Mouse (Mus musculus) limb, embryonic 13.5 days (tissue): ENCODE measurements around the gene Fyttd1. TPM values are rescaled to one million over a fixed set of nuclear protein-coding genes. Genes with fewer than 3 reads are reported as not detected.
"Not testable (repeated sequence)": the region's sequence is repeated elsewhere in the genome, so short reads cannot be mapped to it uniquely, and the experiment has no call there.

Source experiments
- ATAC-seq: fragments of 200-750 bp; cut with Nextera tagmentation; 2 replicates; pipeline ENCODE4 v1.8.0; 2017; ENCODE audit warnings: low read depth, moderate number of reproducible peaks, moderate TSS enrichment; ENCODE audit not compliant: low FRiP score
- H3K27ac ChIP-seq: fragments of 300-500 bp; sonication (generic); 2 replicates; pipeline ENCODE4 v1.5.1; 2015; ENCODE audit warnings: inconsistent platforms, mild to moderate bottlenecking, moderate library complexity
- H3K27me3 ChIP-seq: fragments of 300-500 bp; sonication (generic); 2 replicates; pipeline ENCODE4 v1.6.1; 2015; ENCODE audit warnings: mild to moderate bottlenecking, inconsistent platforms
- H3K36me3 ChIP-seq: fragments of 300-500 bp; sonication (generic); 2 replicates; pipeline ENCODE4 v1.6.1; 2015; ENCODE audit warnings: inconsistent platforms, mild to moderate bottlenecking, moderate library complexity
- H3K4me1 ChIP-seq: fragments of 300-500 bp; sonication (generic); 2 replicates; pipeline ENCODE4 v1.6.1; 2015; ENCODE audit warnings: inconsistent platforms
- H3K4me2 ChIP-seq: fragments of 300-500 bp; sonication (generic); replicated peaks from 2 replicates; pipeline ENCODE4 v1.6.1; 2015; ENCODE audit warnings: inconsistent platforms, mild to moderate bottlenecking, moderate library complexity
- H3K4me3 ChIP-seq: fragments of 300-500 bp; sonication (generic); 2 replicates; pipeline ENCODE4 v1.5.1; 2015; ENCODE audit warnings: moderate library complexity, mild to moderate bottlenecking, inconsistent platforms
- H3K9ac ChIP-seq: fragments of 300-500 bp; sonication (generic); 2 replicates; pipeline ENCODE4 v1.6.1; 2015; ENCODE audit warnings: mild to moderate bottlenecking, inconsistent platforms
- H3K9me3 ChIP-seq: fragments of 300-500 bp; sonication (generic); 2 replicates; pipeline ENCODE4 v1.6.1; 2016; ENCODE audit warnings: inconsistent platforms
- WGBS: fragments of 180-500 bp; shearing (Covaris S2); methylation state at CpG from one replicate; pipeline ENCODE4 v1.1.7; 2015; 5-methylcytosine and 5-hydroxymethylcytosine counted together
- polyA plus RNA-seq: library from polyadenylated mRNA; unstranded; fragments of >200 nt; fragmentation: Nextera tagmentation; extraction: Ambion mirVana; gene quantifications from 2 replicates; pipeline ENCODE4 v1.2.1, GENCODE M21; 2015

The Fyttd1 gene
- polyA plus RNA-seq, 1 experiment from 2014 or later, result 112 TPM

DNA sequence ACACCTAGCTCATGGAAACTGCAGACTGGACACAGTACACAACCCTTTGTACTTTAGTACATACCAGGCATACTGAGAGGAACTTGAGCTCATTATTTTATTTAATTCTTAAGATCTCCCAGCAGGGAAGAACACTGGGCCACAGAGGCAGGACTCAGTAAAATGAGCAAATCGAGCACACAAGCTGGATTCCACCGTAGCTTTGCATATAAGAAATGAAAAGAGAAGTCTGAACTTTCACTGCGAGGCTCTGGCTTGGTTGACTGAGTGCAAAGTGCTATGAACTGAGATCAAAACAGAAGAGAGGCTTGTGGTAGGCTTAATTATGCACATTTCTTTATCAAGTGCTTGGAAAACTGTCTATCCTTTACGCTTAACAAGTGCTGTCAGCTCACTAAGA lies 11.9 kb upstream of the Fyttd1 start:
- Histone ChIP-seq H3K4me1 (peaks cover 16% of the 10 kb centered on the region), H3K36me3 (peaks cover 10% of the 10 kb centered on the region), H3K9me3 (no peaks in the 10 kb centered on the region), H3K27me3 (no peaks in the 10 kb centered on the region), H3K4me2 (no peak overlapping the region), H3K27ac (no peak overlapping the region), H3K4me3 (no peak overlapping the region), H3K9ac (no peak overlapping the region)
- WGBS, result 87% methylated on average over 4 of the region's 4 CpGs
- no peak for ATAC-seq

- Histone ChIP-seq H3K36me3 (no peaks in the 10 kb centered on the region; the same call in 1 of the 2 replicates), H3K9ac (peak overlapping the region; percentile 86), H3K4me2 (peak overlapping the region; percentile 85), H3K27me3 (no peaks in the 10 kb centered on the region), H3K4me3 (peak overlapping the region; percentile 87), H3K27ac (no peak overlapping the region), H3K9me3 (no peaks in the 10 kb centered on the region), H3K4me1 (peaks cover 16% of the 10 kb centered on the region)
- ATAC-seq, result no peak
- WGBS, result 87% methylated on average over 5 of the region's 5 CpGs
Measured at GRCm38 (mm10) chr16:32866713-32867112, 10.6 kb upstream of the Fyttd1 start.

GRCm38 (mm10) chr16:32867919-32868552 lies 9.3 kb upstream of the Fyttd1 start:
- Histone ChIP-seq H3K4me2 (peak overlapping the region; percentile 85), H3K4me1 (peaks cover 16% of the 10 kb centered on the region), H3K4me3 (peak overlapping the region; percentile 87), H3K9me3 (no peaks in the 10 kb centered on the region), H3K27ac (peak overlapping the region; percentile 44; the same call in 1 of the 2 replicates), H3K36me3 (no peaks in the 10 kb centered on the region; the same call in 1 of the 2 replicates), H3K27me3 (no peaks in the 10 kb centered on the region), H3K9ac (peak overlapping the region; percentile 86)
- peak; percentile 99 for ATAC-seq
- under 1% methylated on average over 35 of the region's 35 CpGs for WGBS

- H3K4me2 ChIP-seq, result no peak overlapping the region
- no peak overlapping the region for H3K27ac ChIP-seq
- ATAC-seq, result no peak
- 65% methylated on average over 5 of the region's 5 CpGs for WGBS
- H3K4me3 ChIP-seq, result no peak overlapping the region
- no peaks in the 10 kb centered on the region for H3K27me3 ChIP-seq
- H3K36me3 ChIP-seq, result no peaks in the 10 kb centered on the region
- H3K9ac ChIP-seq, result no peak overlapping the region
- H3K9me3 ChIP-seq, result no peaks in the 10 kb centered on the region
- peaks cover 16% of the 10 kb centered on the region for H3K4me1 ChIP-seq
Measured at GRCm38 (mm10) chr16:32870231-32870630, 7.1 kb upstream of the Fyttd1 start.

DNA sequence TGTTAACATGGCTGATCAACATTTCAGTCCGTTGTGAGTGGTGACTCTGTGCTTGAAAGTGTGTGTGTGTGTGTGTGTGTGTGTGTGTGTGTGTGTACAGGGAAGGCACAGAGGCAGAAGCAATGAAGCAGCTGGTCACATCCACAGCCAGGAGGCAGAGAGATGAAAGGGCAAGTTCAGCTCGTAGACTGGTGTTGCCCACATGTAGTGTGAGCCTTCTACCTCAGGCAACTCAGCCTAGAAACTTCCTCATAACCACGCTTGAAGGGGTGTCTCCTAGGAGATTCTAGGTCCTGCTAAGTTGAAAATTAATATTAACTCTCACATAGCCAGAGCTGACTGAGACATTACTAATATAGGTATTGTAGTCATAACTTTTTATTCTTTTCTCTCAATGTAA lies 3.9 kb upstream of the Fyttd1 start:
- 54% methylated on average over 3 of the region's 3 CpGs for WGBS
- Histone ChIP-seq H3K4me1 (peaks cover 5% of the 10 kb centered on the region; the same call in 1 of the 2 replicates), H3K9me3 (no peaks in the 10 kb centered on the region), H3K9ac (no peak overlapping the region), H3K4me2 (no peak overlapping the region), H3K4me3 (no peak overlapping the region), H3K27me3 (no peaks in the 10 kb centered on the region), H3K27ac (no peak overlapping the region), H3K36me3 (no peaks in the 10 kb centered on the region)
- ATAC-seq, result no peak

DNA sequence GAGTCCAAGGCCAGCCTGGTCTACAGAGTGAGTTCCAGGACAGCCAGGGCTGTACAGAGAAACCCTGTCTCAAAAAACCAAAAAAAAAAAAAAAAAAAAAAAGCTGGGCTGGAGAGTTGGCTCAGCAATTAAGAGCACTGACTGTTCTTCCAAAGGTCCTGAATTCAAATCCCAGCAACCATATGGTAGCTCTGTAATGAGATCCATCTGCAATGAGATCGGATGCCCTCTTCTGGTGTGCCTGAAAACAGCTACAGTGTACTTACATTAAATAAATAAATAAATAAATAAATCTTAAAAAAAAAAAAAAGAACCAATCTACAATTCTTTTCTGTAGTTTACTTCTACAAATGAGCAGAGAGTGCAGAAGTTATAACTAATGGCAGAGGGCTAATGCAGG lies 2.0 kb upstream of the Fyttd1 start:
- H3K36me3 ChIP-seq, H3K4me2 ChIP-seq, H3K9me3 ChIP-seq, H3K27ac ChIP-seq, H3K27me3 ChIP-seq, ATAC-seq, H3K4me3 ChIP-seq, H3K9ac ChIP-seq: not testable (repeated sequence)
- H3K4me1 ChIP-seq, result peaks cover 13% of the 10 kb centered on the region
- 64% methylated on average over 1 of the region's 1 CpGs for WGBS

DNA sequence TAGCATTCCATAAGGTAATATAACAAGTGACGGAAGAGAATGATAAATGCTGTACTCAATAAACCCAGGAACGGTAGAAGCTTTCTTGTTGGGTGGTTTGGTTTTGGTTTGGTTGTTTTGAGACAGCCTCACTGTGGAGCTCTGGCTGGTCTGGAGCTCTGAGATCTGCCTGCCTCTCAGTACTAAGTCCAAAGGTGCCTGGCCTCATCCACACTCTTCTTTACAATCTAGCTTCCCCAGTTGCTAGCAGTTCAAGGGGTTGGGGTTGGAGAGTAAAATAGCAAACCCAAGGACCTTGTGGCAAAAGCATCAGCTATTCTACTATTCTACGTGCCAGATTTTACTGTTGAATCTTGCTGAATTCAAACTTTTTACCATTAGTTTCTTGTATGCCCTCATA lies 1.5 kb upstream of the Fyttd1 start:
- no peaks in the 10 kb centered on the region for H3K27me3 ChIP-seq
- peaks cover 13% of the 10 kb centered on the region for H3K4me1 ChIP-seq
- H3K9ac ChIP-seq, result no peak overlapping the region
- no peak overlapping the region for H3K4me3 ChIP-seq
- WGBS, result 88% methylated on average over 3 of the region's 3 CpGs
- H3K36me3 ChIP-seq, result peaks cover 3% of the 10 kb centered on the region; the same call in 1 of the 2 replicates
- H3K9me3 ChIP-seq, result no peaks in the 10 kb centered on the region
- no peak for ATAC-seq
- no peak overlapping the region for H3K4me2 ChIP-seq
- no peak overlapping the region for H3K27ac ChIP-seq

- Histone ChIP-seq H3K4me2 (peak overlapping the region; percentile 88), H3K9me3 (no peaks in the 10 kb centered on the region), H3K4me1 (peaks cover 13% of the 10 kb centered on the region), H3K27me3 (no peaks in the 10 kb centered on the region), H3K4me3 (peak overlapping the region; percentile 92), H3K36me3 (peaks cover 3% of the 10 kb centered on the region; the same call in 1 of the 2 replicates), H3K27ac (no peak overlapping the region), H3K9ac (peak overlapping the region; percentile 92)
- ATAC-seq, result no peak
- 26% methylated on average over 9 of the region's 9 CpGs for WGBS
Measured at GRCm38 (mm10) chr16:32876831-32877230, 469 bp upstream of the Fyttd1 start.

DNA sequence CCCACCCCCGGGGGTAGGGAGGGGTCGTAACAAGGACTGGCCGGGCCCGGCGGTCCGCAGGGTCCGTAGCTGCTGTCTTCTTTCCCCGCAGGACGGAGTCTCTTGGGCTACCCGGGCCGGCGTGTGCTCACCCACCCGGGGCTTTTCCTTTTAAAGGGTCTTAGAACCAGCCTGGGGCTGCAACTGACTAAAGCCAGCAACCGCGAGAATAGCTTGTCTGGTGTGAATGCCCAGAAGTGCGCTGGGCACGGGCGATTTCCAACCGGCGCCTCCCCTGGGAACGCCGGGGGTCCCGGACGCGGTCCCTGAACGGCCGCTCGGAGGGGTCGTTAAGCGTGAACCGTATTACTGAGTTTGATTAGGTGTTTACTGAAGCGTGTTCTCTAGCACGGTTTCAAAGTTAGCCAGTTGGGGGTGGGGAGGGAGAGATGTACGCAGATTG lies 878 bp downstream of the Fyttd1 start:
- Histone ChIP-seq H3K9ac (peak overlapping the region; percentile 92), H3K4me3 (peak overlapping the region; percentile 92), H3K9me3 (no peaks in the 10 kb centered on the region), H3K4me2 (peak overlapping the region; percentile 88), H3K4me1 (peaks cover 13% of the 10 kb centered on the region), H3K36me3 (peaks cover 3% of the 10 kb centered on the region; the same call in 1 of the 2 replicates), H3K27ac (peak overlapping the region; percentile 74), H3K27me3 (no peaks in the 10 kb centered on the region)
- WGBS, result under 1% methylated on average over 34 of the region's 34 CpGs
- ATAC-seq, result peak; percentile 41; the same call in 1 of the 2 replicates

DNA sequence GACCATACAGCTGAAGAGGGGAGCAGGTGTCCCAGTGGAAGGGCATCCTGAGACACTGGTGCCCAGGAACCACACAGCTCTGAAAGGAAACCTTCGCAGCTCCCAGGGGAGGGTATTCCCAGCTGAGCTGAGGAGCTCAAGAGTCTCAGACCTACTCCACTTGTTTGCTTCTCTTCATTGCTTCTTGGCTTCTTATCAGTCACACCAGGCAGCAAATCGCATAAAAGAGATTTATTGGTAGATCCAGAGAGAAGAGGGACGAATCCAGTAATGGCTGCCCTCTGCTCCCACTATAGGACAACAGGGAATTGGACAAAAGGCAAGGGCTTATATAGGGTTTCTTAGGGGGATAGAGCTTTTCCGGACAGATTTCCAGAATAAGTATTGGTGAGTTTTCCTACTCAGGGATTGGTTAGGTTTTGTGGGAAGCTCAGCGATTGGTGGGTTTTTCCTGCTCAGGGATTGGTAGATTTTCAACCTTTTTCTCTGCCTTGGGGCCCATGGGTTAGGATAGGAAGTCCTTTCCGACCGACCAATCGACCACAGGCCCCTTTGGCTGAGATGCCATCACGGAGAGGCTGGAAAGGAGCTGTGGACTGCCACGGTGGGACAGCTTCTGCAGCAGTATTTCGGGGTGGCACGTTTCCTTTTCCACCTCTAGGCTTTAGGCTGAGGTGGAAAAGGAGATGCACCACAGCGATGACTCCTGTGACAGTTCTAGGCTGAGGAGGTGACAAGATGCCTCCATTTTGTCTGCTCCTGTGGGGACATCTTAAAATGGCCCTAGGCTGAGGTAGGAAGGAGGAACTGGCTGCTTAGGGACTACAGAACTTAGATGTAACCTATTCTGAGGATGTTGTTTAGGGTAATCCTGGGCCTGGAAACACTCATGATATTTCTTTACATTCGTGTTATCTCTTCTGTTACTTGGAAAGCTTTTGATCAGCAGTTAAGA lies 1.9 kb downstream of the Fyttd1 start:
- WGBS, result 89% methylated on average over 14 of the region's 14 CpGs
- peak overlapping the region; percentile 92; the same call in 1 of the 2 replicates for H3K9ac ChIP-seq
- no peak for ATAC-seq

DNA sequence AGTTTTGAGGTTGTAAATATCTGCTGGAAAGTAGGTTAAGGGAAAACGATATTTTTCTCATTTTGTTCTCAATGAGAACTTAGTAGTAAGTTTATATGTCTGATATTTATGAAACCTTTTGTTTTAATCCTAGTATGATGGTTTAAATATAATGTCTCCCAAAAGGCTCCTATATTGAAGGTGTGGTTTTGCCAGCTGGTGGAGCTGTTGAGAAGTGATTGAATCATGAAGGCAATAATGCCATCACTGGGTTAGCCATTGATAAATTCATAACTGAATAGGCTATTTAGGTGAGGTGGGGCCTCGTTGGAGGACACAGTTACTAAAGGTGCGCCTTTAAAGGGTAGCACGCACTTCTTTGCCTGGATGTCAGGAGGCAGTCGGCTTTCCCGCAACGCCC lies 4.2 kb downstream of the Fyttd1 start:
- Histone ChIP-seq H3K4me1 (peaks cover 13% of the 10 kb centered on the region), H3K36me3 (peaks cover 16% of the 10 kb centered on the region), H3K4me2 (no peak overlapping the region), H3K4me3 (no peak overlapping the region), H3K9ac (no peak overlapping the region), H3K27ac (no peak overlapping the region), H3K27me3 (no peaks in the 10 kb centered on the region), H3K9me3 (no peaks in the 10 kb centered on the region)
- no peak for ATAC-seq
- WGBS, result 76% methylated on average over 7 of the region's 7 CpGs

More for the DNA sequence above, 1.9 kb downstream of the Fyttd1 start:
- Histone ChIP-seq H3K36me3 (peaks cover 5% of the 10 kb centered on the region; the same call in 1 of the 2 replicates), H3K4me3 (peak overlapping the region; percentile 92), H3K4me2 (peak overlapping the region; percentile 88), H3K27ac (no peak overlapping the region), H3K27me3 (no peaks in the 10 kb centered on the region), H3K4me1 (peaks cover 13% of the 10 kb centered on the region), H3K9me3 (no peaks in the 10 kb centered on the region)

DNA sequence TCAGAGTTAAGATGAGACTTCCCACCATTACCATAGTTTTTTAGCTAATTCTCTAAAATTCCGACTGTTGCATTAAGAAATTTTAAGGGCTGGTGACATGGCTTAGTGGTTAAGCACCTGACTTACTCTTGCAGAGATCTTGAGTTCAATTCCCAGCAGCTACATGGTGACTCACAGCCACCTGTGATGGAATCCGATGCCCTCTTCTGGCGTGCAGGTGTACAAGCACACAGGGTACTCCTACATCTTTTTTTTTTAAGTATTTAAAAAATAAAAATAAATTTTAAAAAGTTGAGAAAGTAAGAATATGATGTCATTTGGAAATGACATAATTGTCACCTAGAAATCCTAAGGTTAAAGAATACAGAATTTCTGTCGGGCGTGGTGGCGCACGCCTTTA lies 10.7 kb downstream of the Fyttd1 start:
- Histone ChIP-seq H3K27me3 (no peaks in the 10 kb centered on the region), H3K4me1 (no peaks in the 10 kb centered on the region), H3K36me3 (peaks cover 47% of the 10 kb centered on the region), H3K4me2 (no peak overlapping the region), H3K4me3 (no peak overlapping the region), H3K9me3 (no peaks in the 10 kb centered on the region), H3K9ac (no peak overlapping the region), H3K27ac (no peak overlapping the region)
- WGBS, result 85% methylated on average over 7 of the region's 7 CpGs
- ATAC-seq, result no peak
